Mouse (Mus musculus) embryonic facial prominence, embryonic 12.5 days (tissue): Measurements from ENCODE around the gene Wscd1. TPM values are rescaled to one million over a fixed set of nuclear protein-coding genes. Genes with fewer than 3 reads are reported as not detected.

ENCODE experiments used
- ATAC-seq: fragments of 200-750 bp; cut with Nextera tagmentation; 2 replicates; pipeline ENCODE4 v1.8.0; 2017; ENCODE audit not compliant: insufficient number of reproducible peaks, insufficient read depth, low FRiP score, low TSS enrichment
- H3K27ac ChIP-seq: fragments of 300-500 bp; sonication (generic); 2 replicates; pipeline ENCODE4 v1.5.1; 2016; ENCODE audit warnings: mild to moderate bottlenecking
- H3K27me3 ChIP-seq: fragments of 300-500 bp; sonication (generic); 2 replicates; pipeline ENCODE4 v1.6.1; 2016; ENCODE audit warnings: mild to moderate bottlenecking, moderate library complexity
- H3K36me3 ChIP-seq: fragments of 300-500 bp; sonication (generic); 2 replicates; pipeline ENCODE4 v1.6.1; 2016; ENCODE audit warnings: mild to moderate bottlenecking
- H3K4me1 ChIP-seq: fragments of 300-500 bp; sonication (generic); 2 replicates; pipeline ENCODE4 v1.6.1; 2016
- H3K4me2 ChIP-seq: fragments of 300-500 bp; sonication (generic); replicated peaks from 2 replicates; pipeline ENCODE4 v1.6.1; 2016; ENCODE audit warnings: mild to moderate bottlenecking, moderate library complexity
- H3K4me3 ChIP-seq: fragments of 300-500 bp; sonication (generic); 2 replicates; pipeline ENCODE4 v1.5.1; 2016; ENCODE audit warnings: mild to moderate bottlenecking
- H3K9ac ChIP-seq: fragments of 300-500 bp; sonication (generic); 2 replicates; pipeline ENCODE4 v1.6.1; 2016; ENCODE audit warnings: mild to moderate bottlenecking, moderate library complexity
- H3K9me3 ChIP-seq: fragments of 300-500 bp; sonication (generic); 2 replicates; pipeline ENCODE4 v1.6.1; 2016; ENCODE audit warnings: mild to moderate bottlenecking, moderate library complexity
- whole genome bisulfite sequencing: fragments of 180-500 bp; shearing (Covaris S2); methylation state at CpG from one replicate; pipeline ENCODE4 v1.1.7; 2016; 5-methylcytosine and 5-hydroxymethylcytosine counted together
- polyA plus RNA-seq: library from polyadenylated mRNA; unstranded; fragments of >200 nt; fragmentation: Nextera tagmentation; extraction: Ambion mirVana; gene quantifications from 2 replicates; pipeline ENCODE4 v1.2.1, GENCODE M21; 2016

Gene Wscd1
- polyA plus RNA-seq, 1 experiment from 2014 or later: 8.9 TPM

DNA sequence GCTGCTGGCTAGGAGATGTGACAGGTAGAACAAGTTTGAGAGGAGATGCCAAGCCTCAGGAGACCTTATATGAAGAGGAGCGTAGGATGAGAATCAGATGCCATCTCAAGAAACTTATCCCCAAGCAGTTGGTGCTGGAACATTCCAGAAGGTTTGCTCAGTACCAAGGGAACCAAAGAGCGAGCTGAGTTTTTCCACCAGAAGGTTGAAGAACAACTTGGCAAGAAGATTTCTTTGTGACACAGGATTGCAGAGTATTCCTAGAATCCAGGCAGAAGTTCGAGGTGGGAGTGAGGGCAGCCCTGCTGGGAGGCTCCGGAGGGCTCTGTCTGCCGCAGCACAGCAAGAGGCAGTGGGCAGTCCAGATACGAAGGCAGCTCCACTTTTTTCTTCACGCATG is 21.4 kb downstream of the Wscd1 start:
- Histone ChIP-seq H3K27me3 (no peaks in the 10 kb centered on the region), H3K4me3 (no peak overlapping the region), H3K4me2 (no peak overlapping the region), H3K4me1 (no peaks in the 10 kb centered on the region), H3K9ac (no peak overlapping the region), H3K9me3 (no peaks in the 10 kb centered on the region), H3K36me3 (no peaks in the 10 kb centered on the region), H3K27ac (no peak overlapping the region)
- ATAC-seq: no peak
- WGBS: 84% methylated on average over 7 of the region's 7 CpGs

DNA sequence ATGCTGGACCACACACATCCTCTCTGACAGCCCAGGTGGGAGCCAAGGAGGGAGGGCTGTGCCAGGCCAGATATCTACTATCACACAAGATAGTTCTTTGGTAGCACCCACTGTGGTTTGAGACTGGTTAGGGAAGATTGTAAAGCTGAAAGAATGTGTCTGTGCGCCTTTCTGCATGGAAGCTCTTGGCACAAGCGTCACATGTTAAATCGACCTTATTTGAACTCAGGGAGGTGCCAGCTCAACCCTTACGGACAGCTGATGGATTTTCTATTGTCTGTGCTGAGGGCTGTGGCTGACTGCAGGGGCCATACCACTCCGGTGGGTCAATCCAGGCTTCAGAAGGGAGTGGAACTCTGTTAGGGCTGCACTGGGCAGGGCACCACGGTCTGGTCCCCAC is 22.3 kb downstream of the Wscd1 start:
- Histone ChIP-seq H3K4me2 (no peak overlapping the region), H3K4me1 (no peaks in the 10 kb centered on the region), H3K4me3 (no peak overlapping the region), H3K9ac (no peak overlapping the region), H3K27me3 (no peaks in the 10 kb centered on the region), H3K9me3 (no peaks in the 10 kb centered on the region), H3K36me3 (no peaks in the 10 kb centered on the region), H3K27ac (no peak overlapping the region)
- 66% methylated on average over 6 of the region's 6 CpGs for WGBS
- no peak for ATAC-seq

DNA sequence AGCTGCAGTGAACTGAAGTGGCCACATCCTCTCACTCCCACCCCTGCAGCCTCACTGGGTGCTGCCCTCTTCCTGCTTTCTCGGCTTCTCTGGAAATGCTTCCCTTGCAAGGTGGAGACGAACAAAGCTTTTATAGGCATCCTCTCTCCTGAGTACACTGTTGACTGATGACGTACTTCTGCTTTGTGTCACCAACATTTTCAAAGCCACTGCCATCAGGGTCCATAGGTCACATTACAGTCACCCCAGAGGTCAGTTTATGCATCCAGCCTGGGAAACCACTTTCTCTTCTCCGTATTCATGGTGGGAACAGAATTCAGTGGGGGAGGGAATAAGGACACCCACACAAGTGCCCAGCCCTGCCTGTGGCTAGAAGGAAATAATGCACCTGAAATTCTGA is 23.1 kb downstream of the Wscd1 start:
- WGBS: 18% methylated on average over 4 of the region's 4 CpGs
- no peak for ATAC-seq
- H3K27ac ChIP-seq: no peak overlapping the region

DNA sequence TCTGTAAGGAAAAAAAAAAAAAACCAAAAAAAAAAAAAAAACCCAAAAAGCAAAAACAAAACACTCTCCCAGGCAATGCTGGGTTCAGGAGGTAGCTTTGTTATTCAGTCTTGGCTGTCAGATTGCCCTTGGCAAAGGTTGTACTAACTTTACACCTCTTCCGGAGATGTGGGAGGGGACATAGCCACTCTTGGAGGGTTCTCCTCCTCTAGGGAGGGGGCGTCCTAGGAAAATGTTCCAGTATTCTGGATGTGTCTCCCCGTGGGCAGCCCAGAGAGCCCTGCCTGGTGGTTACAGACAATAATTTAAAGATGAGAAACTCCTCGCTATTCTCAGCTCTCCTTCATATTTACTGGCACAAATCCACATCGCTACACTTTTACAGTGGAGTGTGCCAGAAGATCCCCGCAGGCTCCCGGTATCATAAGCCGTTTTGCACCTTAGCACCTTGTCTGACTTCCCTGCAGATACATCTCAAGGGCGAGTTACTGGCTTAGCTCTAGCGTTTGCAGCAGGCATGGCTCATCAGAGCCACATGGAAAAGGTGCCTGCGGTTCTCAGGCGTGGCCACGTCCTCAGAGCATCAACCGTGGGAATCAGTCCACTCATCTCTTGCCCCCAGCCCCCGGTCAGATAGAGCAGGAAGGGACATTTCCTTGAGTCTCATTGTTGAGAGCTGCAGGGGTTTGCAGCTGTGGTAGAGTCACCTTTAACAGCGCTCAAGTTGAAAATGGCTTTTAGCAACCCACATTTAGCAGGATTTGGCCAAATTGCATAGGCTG is 24.5 kb downstream of the Wscd1 start:
- H3K4me1 ChIP-seq: no peaks in the 10 kb centered on the region
- H3K36me3 ChIP-seq: no peaks in the 10 kb centered on the region
- WGBS: 33% methylated on average over 16 of the region's 16 CpGs
- no peak overlapping the region for H3K27ac ChIP-seq
- H3K9me3 ChIP-seq: no peaks in the 10 kb centered on the region
- ATAC-seq: no peak
- no peak overlapping the region for H3K4me2 ChIP-seq
- no peaks in the 10 kb centered on the region for H3K27me3 ChIP-seq
- H3K9ac ChIP-seq: no peak overlapping the region
- no peak overlapping the region for H3K4me3 ChIP-seq

More for the DNA sequence above, 23.1 kb downstream of the Wscd1 start:
- H3K27me3 ChIP-seq: no peaks in the 10 kb centered on the region
- H3K4me1 ChIP-seq: no peaks in the 10 kb centered on the region
- H3K36me3 ChIP-seq: no peaks in the 10 kb centered on the region
- no peaks in the 10 kb centered on the region for H3K9me3 ChIP-seq
- H3K9ac ChIP-seq: no peak overlapping the region
- no peak overlapping the region for H3K4me3 ChIP-seq
- no peak overlapping the region for H3K4me2 ChIP-seq

DNA sequence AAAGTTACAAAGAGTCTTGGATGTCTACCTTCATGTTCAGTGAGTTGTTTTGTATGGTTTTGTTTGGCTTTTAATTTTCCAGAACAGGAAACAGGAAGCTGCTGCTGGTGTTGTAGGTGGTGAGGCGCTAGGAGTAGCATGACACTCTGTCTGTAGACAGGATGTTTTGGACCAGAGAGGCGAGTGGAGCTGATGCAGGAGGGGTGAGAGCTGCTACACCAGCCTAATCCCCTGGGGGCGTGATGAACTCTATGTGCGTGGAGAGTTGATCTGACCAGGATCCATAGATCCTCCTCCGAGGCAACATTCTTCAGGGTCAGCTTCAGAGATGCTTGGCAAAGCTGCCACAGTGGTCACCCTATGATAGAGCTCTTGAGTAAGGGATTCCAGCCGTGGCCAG is 25.3 kb downstream of the Wscd1 start:
- no peak overlapping the region for H3K4me2 ChIP-seq
- H3K27ac ChIP-seq: no peak overlapping the region
- no peaks in the 10 kb centered on the region for H3K9me3 ChIP-seq
- no peaks in the 10 kb centered on the region for H3K36me3 ChIP-seq
- H3K9ac ChIP-seq: no peak overlapping the region
- H3K4me3 ChIP-seq: no peak overlapping the region
- ATAC-seq: no peak
- no peaks in the 10 kb centered on the region for H3K4me1 ChIP-seq
- no peaks in the 10 kb centered on the region for H3K27me3 ChIP-seq
- 56% methylated on average over 6 of the region's 6 CpGs for WGBS

DNA sequence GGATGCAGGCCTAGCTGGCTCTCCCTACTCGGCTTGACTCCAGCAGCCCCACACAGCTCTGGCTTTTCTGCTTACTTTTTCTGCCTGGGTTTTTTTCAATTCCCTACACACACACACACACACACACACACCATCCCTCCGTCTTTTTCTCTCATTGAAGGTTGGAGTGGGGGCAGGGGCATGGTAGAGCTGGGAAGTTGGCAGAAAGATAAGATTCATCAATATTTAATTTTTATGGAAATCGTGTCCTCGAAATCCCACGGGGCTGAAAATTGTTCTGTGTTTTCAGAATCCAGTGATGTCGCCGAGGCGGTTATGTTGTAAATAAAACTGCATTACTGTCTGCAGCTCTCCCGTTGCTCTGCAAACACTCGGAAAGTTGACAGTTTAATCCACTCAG is 29.9 kb downstream of the Wscd1 start:
- Histone ChIP-seq H3K27me3 (no peaks in the 10 kb centered on the region), H3K36me3 (no peaks in the 10 kb centered on the region), H3K9ac (no peak overlapping the region), H3K4me3 (no peak overlapping the region), H3K4me2 (no peak overlapping the region), H3K9me3 (no peaks in the 10 kb centered on the region), H3K27ac (no peak overlapping the region), H3K4me1 (no peaks in the 10 kb centered on the region)
- WGBS: 77% methylated on average over 10 of the region's 10 CpGs
- no peak for ATAC-seq

DNA sequence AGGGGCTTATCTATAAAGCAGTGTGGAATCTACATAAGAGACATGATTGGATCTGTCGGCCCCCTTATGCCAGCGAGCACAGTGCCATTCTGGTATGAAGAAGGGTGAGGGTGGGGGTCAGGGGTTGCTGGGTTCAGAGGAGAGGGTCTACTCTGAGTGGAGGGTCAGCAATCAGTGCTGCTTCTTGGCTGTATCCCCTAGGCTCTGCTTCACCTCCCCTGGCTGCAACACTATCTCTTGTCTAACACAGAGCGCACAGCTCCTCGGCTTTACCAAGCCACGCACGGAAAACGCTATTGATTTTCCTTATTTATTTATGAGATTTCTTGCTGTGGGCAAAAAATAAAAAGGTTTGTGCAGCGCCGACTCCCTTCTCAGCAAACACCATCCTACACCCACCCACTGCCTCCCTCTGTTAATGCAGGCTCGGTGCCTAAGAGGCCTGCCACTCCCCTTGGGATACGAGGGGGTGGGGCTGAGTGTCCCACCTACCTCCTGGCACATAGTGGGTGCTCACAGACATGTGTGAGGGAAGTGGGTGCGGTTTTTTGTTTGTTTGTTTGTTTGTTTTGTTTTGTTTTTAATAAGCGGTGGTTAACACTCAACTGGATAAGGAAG is 32.1 kb downstream of the Wscd1 start:
- no peak overlapping the region for H3K27ac ChIP-seq
- H3K4me2 ChIP-seq: no peak overlapping the region
- H3K9me3 ChIP-seq: no peaks in the 10 kb centered on the region
- H3K9ac ChIP-seq: no peak overlapping the region
- H3K36me3 ChIP-seq: no peaks in the 10 kb centered on the region
- H3K4me1 ChIP-seq: no peaks in the 10 kb centered on the region
- no peaks in the 10 kb centered on the region for H3K27me3 ChIP-seq
- ATAC-seq: no peak
- H3K4me3 ChIP-seq: no peak overlapping the region
- WGBS: 83% methylated on average over 13 of the region's 13 CpGs

DNA sequence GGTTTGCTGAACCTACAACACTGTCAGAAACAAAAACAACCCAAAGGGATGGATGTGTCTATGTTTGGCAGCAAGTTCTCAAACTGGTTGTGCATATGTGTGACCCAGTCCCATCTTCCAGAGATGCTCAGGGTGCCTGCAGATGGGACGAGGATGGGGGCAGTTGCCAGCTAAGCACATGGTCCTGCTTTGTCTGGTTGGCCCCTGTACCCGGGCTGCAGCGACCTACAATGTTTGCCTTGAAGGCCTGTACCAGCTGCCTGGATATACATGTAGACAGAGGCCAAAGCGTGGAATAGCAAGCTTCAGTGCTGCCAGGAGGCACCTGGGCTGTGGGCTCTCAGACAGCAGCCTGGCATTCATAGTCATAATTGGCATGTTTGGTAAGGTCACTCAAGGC is 35.8 kb downstream of the Wscd1 start:
- Histone ChIP-seq H3K4me2 (no peak overlapping the region), H3K27me3 (no peaks in the 10 kb centered on the region), H3K9ac (no peak overlapping the region), H3K9me3 (no peaks in the 10 kb centered on the region), H3K36me3 (no peaks in the 10 kb centered on the region), H3K4me1 (no peaks in the 10 kb centered on the region), H3K4me3 (no peak overlapping the region), H3K27ac (no peak overlapping the region)
- 88% methylated on average over 4 of the region's 4 CpGs for WGBS
- no peak for ATAC-seq

DNA sequence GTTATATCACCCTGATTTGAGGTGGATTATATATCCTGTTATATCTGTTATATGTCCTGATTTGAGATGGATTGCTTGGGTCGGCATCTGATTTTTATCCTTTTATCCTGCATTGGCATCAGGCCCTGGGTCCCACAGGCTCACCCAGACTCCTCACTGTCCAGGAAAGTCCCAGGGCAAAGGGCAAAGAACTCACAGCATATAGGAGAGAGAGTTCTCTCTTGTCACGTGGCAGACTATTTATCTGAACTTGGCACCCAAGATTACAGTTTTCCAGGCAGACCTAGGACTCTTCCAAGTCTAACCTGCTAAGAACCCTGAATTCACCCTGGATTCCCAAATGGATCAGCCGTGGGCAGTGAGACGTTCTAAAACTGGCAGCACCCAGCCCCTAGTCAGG is 38.5 kb downstream of the Wscd1 start:
- no peak for ATAC-seq
- no peaks in the 10 kb centered on the region for H3K36me3 ChIP-seq
- H3K4me3 ChIP-seq: no peak overlapping the region
- no peak overlapping the region for H3K4me2 ChIP-seq
- WGBS: 81% methylated on average over 4 of the region's 4 CpGs
- H3K27ac ChIP-seq: no peak overlapping the region
- no peak overlapping the region for H3K9ac ChIP-seq
- no peaks in the 10 kb centered on the region for H3K9me3 ChIP-seq
- H3K4me1 ChIP-seq: no peaks in the 10 kb centered on the region
- no peaks in the 10 kb centered on the region for H3K27me3 ChIP-seq

DNA sequence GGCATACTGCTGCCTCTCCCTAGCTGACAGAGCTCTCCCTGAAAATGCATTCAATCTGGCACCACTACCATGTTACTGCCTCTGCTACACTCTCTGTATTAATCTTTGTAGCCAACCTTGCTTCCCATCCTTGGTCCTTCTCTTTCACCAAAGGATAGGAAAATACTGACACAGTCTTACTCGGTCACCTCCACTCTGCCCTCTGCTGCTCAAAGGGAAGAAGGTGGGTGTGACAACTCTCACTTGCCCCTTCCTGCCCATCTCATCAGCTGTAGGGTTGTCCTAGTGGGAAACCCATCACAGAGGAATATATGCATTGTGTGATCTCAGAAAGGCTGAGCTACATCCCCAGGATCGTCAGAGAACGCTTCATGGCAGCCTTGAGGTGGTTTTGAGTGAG is 40.5 kb downstream of the Wscd1 start:
- H3K27ac ChIP-seq: no peak overlapping the region
- 61% methylated on average over 3 of the region's 3 CpGs for WGBS
- H3K36me3 ChIP-seq: no peaks in the 10 kb centered on the region
- no peak for ATAC-seq
- H3K27me3 ChIP-seq: no peaks in the 10 kb centered on the region
- H3K4me3 ChIP-seq: no peak overlapping the region
- no peaks in the 10 kb centered on the region for H3K4me1 ChIP-seq
- no peak overlapping the region for H3K4me2 ChIP-seq
- H3K9me3 ChIP-seq: no peaks in the 10 kb centered on the region
- no peak overlapping the region for H3K9ac ChIP-seq

DNA sequence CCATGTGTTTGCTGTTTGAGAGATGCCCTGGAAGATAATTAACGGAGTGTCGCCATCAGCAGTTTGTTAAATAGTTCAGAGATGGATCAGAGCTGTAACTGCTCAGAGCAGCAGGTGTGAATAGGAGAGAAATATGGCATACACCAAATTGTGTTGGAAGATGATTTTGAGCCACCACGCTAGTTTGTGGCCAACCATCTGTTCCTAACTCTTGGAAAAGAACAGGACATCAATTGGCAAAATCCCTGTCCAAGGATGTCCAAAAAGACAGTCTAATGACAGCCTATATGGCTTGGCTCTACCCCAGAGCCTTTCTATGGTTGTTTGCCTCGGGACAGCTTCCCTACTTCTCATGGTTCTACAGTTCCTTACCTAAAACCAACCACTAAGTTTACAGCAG is 49.5 kb downstream of the Wscd1 start:
- Histone ChIP-seq H3K4me2 (no peak overlapping the region), H3K27ac (no peak overlapping the region), H3K9me3 (no peaks in the 10 kb centered on the region), H3K9ac (no peak overlapping the region), H3K27me3 (no peaks in the 10 kb centered on the region), H3K4me3 (no peak overlapping the region), H3K4me1 (no peaks in the 10 kb centered on the region), H3K36me3 (no peaks in the 10 kb centered on the region)
- no peak for ATAC-seq
- 86% methylated on average over 4 of the region's 4 CpGs for WGBS

DNA sequence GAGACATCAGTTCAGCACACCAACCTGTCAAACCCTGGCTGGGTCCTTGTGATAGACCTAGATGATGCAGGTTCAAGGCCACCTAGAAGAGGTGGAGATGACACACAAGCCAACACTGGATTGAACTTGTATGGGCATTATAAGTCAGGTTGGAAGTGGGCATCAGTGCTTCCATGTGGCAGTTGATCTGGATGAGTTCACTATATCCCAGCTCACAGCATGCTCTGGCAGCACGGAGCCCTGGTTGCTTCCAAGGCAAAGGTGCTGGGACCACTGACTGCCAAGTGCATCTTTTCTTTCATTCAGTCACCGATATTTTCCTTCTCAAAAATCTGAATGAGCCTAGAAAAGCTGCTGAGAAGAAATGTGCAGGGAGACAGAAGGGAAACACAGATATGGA is 58.8 kb downstream of the Wscd1 start:
- Histone ChIP-seq H3K36me3 (no peaks in the 10 kb centered on the region), H3K9me3 (no peaks in the 10 kb centered on the region), H3K4me1 (no peaks in the 10 kb centered on the region), H3K4me2 (no peak overlapping the region), H3K4me3 (no peak overlapping the region), H3K9ac (no peak overlapping the region), H3K27ac (no peak overlapping the region), H3K27me3 (no peaks in the 10 kb centered on the region)
- ATAC-seq: no peak
- WGBS: 85% methylated on average over 2 of the region's 2 CpGs
